Mouse (Mus musculus): ENCODE data around the gene Apbb1ip.

Apbb1ip gene

DNA sequence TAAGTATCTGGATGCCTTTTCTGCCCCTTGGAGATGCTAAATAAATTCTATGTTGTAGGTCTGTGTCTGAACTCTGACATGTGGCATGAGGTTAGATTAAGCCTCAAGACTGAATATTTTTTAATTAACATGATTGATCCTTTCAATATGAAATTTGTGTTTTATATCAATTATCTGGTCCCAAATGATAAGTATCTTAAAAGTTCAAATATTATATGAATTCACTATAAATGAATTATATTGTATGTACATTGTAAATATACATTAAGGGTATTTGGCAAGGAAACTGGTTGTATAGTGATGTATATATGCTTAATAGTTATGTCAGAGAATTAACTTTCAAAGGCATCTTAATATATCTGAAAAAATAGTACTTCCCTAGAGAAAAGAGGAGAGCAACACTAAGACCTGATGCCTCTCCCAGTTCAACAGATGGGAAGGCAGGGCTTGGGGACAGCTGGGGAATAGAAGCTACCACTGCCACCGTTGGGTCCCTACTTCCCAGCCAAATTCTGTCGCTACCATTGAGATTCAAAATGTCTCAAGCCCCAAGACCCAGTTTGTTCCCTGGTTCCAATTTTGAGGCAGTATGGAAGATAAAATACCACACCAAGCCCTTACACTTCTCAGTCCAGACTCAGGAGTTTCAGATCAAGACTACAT lies 2.8 kb downstream of the Apbb1ip start:
- no peak for DNase-seq

DNA sequence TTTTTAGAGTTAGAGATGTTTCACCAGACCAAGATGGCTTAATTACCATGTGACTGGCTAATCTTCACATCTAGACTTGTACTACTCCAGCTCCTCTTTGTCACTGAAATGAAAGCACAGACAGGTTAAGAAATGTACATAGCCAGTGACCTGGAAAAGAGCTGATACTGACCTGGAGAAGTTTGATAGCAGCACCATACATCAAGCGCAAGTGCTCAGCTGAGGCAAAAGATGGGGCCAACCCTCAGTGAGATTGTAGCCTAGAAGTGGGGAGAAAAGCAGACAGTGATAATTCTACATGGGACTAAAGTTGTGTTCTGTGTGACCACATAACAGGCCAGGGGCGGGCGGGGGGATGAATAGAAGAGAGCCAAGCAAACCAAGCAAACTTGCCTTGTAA lies 3.9 kb downstream of the Apbb1ip start:
- DNase-seq = no peak

DNA sequence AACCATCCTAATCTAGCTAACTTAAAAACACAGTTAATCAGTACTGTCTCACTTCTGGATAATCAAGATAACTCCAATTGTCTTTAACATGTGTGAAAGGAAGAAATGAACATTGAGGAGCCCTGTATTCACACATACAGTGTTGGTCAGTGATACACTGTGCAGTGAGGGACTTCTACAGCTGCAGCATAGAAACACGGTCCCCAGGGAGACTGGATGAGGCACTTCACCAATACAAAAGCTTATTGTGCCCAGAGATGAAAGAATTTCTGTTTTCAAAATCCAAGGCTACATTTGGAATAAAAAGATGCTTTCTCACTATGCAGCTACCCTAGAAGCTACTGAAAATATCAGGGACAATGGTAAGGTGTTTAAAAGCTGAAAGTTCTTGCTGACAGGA lies 7.0 kb downstream of the Apbb1ip start:
- no peak for DNase-seq

DNA sequence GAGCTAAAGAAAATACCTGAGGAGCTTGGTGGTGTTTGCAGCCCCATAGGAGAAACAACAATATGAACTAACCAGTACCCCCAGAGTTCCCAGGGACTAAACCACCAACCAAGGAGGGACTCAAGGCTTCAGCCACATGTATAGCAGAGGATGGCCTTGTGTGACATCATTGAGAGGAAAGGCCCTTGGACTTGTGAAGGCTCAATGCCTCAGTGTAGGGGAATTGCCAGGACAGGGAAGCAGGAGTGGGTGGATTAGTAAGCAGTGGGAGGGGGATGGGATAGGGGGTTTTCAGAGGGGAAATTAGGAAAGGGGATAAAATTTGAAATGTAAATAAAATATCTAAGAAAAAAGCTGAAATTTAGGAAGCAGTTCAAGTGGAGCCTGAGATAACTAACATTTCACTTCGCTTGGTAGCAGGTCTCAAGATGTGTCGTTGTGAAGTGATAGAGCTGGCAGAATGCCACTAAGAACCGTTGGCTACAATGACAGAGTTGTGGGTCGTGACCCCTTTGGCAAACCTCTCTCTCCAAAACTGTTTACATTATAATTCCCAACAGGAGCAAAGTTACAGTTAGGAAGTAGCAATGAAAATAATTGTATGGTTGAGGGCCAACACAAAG lies 7.6 kb downstream of the Apbb1ip start:
- DNase-seq = no peak

DNA sequence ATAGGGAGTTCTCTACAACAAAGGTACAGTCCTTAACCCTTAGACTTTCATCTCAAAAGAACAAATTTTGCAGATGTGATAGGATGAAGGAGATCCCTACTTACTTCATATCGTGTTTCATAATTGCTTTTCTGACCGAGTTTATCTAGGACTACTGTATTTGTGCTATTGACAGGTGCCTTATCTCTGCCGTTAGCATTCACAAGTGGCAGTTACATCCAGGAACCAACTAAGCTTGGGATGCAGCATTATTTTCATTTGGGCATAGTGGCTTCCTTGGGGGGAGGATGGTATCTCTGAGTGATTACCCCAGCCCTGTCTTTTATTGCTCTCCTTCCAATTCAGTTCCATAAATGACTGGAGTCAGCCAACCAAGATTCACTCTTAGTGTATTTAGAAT lies 8.2 kb downstream of the Apbb1ip start:
- DNase-seq = no peak

DNA sequence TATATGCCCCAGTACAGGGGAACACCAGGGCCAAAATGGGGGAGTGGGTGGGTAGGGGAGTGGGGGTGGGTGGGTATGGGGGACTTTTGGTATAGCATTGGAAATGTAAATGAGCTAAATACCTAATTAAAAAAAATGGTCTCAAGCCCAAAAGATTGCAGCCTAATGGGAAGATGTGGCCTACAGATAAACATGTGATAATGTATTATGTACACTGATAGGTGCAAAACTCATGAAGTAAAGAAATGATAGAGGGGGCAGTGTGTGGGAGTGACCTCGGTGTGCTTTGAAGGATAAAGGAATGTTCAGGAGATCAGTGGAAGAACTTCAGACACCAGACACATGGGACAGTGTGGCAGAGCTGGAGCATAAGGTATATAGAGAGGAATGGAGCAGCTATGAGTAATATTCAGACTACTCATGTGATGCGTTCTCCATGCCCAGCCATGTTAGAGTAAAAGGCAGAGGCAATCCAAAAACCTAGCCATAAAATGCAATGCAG lies 9.3 kb downstream of the Apbb1ip start:
- no peak for DNase-seq

DNA sequence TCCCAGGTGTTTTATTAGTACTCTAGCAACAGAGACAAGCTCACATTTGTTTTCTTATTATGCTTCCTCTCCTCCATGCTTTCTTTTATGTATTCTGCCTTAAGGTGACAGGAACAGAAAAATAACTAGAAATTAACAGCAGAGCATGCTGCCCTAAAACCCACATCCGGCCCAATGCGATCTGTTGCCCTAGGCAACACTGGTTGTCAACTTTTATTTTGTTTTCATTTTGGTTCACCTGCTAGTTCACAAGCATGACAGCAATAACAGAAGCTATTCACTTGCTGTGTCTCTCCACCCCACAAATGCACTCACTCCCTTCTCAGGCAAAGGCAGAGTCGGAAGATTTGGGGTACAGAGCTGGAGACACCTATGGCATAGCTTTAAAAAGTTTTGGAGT lies 10.3 kb downstream of the Apbb1ip start:
- DNase-seq = no peak

DNA sequence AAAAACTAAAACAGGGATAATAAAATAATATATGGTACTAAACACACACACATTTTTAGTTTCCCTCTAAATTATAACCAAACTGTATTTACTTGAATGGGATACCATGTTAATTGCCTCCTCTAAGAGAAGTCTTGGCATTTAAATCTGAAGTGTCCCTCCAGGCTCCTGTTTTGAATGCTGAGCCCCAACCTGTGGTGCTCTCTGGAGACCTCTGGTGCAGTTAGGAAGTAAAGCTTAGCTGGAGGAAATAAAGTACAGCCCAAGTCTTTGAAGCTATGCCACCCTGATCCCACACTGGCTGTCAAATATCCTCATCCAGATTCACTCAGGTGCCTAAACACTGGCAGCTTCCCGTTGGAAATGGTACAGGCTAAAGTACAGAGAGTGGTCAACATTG lies 10.9 kb downstream of the Apbb1ip start:
- DNase-seq = no peak

DNA sequence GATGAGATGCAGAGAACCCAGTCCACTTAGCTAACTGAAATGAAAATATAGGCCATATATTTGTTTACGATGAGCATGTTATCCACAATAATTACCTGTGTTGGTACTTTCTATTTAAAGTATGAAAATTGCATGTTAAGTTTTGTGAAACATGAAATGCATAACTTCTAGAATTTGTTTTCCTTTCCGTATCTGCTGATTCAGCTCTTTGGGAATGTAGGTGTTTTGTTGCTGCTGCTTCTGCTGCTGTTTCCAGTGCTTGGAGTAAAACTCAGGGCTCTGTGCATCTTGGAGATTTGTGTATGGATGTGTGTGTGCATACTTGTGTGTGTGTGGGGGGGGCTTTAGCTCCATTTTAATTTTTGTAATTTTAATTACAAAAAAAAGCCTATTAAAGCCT lies 14.8 kb downstream of the Apbb1ip start:
- no peak for DNase-seq

DNA sequence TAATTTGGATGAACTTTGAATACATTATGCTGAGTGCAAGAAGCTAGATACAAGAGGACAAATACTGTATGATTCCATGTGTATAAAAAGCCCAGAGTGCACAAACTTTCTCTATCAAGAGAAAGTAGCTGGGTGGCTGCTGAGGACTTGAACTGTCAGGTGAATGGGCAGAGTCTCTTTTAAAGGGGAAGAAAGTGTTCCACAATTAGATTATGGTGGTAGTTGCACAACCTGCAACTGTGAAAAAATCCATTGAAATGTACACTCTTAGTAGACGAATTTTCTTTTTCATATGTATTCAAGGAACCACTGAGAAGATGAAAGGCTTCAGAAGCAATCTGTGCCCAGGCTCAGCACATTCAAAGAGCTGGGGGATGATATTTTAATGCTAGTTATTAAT lies 15.7 kb downstream of the Apbb1ip start:
- no peak for DNase-seq

DNA sequence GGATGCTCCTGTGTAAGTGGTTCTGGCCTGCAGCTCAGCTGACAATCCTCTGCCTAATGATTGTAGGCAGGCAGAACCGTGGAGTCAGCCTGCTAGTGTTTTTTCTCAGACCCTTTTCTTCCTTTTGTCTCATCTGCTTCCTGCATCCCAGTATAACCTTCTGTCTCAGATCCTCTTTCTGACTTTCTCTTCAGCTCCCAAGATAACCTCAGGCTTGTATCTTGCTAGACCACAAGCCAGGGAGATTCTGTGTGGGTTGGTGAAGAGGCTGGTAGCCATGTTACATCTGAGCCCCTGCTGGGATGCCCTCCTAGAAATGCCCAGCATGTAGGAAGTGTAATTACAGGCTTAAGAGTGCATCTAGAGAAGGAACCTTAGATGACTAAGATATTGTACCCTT lies 16.5 kb downstream of the Apbb1ip start:
- no peak for DNase-seq

DNA sequence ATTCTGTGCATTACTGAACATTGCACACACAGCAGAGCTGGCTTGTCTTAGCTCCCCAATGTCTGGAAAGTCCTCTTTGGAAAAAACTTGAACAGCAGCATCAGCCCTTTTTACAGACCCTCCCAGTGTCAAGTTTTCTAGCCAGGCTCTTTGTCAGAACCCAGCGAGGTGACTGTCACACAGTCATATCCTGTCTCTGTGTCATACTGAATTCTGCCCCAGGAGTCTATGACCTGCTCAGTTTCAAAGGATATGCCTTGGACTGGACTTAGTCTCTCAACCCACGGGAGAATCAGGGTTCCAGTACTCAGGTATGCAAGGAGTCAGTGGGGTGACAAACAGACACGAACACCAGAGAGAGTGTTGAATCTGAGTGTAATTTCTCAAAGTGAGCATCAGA lies 21.2 kb downstream of the Apbb1ip start:
- DNase-seq = no peak

DNA sequence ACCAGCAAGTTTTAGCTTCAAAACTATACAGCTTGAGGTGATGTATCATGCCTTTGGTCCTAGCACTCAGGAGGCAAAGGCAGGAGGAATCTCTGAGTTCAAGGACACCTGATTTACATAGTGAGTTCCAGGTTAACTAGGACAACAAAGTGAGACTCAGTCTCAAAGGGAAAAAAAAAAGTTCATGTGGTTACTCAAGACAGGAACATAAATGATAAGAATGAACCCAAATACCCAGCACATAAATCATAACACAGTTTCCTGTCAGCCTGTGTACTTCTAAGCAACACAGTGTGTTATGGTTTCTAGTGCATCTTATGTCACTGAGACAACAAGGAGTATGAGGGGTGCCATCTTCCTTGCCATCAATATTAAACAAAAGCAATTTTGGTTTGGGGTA lies 22.6 kb downstream of the Apbb1ip start:
- no peak for DNase-seq

DNA sequence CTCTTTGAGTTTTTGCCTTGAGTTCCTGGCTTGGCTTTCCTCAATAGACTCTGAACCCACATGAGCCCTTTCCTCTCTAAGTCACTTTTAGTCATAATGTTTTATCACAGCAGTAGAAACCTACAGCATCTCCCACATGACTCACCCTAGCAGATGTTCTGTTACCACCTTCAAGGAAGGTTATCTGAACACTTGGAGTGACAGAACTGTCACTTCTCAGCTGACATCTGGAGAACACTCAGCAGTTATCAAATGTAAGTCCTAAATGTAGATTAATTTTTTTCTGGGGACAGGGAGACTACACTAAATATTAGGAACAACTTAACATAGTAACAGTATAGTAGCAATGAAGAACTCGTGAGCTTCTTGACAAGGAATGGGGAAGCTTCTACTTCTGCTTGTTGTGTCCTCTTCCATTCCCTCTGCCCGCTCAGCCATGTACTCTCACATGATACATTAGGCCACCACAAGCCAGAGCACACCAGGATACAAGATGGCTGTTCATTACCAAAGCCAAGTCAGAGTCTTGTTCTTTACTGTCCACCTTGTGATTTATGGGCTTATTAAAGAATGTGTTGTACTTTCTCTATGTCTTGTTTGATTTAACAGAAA lies 25.6 kb downstream of the Apbb1ip start:
- no peak for DNase-seq

DNA sequence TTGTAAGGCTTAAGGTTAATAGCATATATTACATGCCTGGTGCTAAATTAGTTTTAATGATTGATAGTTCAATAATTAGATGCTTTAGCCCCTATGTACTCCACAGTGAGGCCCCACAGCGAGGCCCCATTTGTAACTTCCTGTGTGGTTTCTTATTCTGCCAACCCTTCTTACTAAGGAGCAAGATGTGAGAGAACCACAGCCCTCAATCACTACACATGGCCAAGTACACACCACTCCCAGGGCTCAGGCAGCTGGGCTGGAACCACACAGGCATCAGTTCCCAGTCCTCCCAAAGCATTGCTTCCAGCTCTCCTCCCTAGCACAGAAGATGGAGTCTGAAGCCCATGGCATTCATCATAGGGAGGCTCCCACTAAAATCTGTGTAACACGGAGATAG lies 31.7 kb downstream of the Apbb1ip start:
- no peak for DNase-seq

DNA sequence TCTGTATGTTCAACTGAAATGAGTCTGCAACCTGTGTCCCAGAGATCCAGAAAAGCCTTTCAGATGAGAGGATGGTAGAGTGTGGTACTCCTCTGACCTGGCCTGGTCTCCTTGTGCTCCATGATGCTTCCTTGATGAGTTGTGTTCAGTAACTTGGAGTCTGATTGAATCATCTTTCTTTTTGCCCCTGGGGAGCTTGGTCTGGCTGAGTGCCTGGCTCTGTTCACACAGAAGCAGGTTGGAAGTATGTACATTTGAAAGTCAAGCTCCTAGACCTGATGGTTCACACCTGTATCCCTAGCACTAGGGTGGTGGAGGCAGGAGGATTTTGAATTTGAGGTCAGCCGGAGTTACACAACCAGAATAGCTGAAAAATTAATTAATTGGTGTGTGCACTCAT lies 32.7 kb downstream of the Apbb1ip start:
- no peak for DNase-seq

DNA sequence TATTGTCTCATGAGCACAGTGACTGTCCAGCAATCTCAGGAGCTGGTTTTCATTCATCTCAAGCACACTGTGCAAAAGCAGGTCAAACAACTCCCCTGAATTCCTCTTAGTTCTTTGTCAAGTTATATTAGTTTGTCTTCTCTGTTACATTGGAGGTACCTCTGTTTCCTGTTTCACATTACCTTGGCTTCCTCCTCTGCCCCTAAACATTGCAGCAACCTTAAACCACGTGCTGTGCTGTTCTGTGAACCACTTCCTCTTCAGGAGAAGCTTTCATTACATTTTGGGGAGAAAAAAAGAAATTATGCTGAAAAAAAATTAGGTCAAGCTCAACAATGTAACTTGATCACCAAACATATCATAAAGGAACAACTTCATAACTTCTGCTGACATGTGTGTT lies 33.4 kb downstream of the Apbb1ip start:
- no peak for DNase-seq

DNA sequence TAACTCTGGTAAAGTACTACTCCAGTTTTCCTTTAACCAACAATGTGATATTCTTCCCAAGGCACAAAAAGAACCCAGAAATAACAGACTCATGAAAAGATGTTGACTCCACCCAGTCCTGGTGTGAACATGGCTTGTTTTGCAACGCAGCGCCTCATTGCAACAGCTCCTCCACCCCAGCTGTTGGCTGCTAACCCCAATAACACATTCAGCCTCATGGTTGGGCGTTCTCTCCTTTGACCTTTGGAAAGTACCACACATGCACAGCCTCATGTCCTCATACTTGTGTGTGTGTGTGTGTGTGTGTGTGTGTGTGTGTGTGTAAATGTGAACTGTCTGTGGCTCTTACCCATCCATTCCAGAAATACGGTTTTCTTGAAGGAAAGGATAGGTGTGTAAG lies 37.0 kb downstream of the Apbb1ip start:
- DNase-seq = no peak

DNA sequence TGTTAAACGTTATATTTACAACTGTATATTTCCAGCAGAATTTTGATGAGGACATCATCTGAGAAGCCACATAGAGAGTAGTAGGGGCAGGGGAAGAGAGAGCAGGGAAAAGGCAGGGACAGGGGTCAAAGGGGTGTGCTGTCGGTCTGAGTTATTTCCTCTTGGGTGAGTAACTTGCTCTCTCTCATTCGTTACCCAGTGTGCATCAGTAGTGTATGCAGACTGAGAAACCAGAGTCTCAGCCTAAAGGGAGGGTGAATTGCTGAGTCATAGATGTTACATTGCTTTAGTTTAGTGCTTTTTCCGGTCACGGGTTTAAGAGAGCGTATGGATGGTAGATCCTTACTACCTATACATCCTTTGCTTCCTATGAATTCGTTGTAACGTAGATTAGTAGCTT lies 37.6 kb downstream of the Apbb1ip start:
- DNase-seq = no peak

DNA sequence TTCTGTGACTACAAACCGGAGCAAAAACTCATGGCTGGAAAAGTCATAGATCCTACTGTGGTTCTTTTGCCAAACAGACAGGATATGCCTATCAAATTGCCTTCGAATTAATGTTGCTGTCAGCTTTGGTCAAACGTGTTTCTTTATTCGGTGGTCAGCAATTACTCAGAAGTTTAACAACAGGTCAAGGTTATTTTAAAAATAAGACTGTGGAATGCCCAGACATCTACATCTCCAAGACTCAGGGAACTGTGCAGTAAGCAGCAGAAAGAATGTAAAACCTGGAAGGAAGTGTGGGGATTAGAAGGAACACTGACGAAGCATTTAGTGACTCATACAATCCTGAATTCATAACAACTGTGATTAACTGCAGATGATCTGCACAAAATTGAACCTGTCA lies 40.0 kb downstream of the Apbb1ip start:
- no peak for DNase-seq

DNA sequence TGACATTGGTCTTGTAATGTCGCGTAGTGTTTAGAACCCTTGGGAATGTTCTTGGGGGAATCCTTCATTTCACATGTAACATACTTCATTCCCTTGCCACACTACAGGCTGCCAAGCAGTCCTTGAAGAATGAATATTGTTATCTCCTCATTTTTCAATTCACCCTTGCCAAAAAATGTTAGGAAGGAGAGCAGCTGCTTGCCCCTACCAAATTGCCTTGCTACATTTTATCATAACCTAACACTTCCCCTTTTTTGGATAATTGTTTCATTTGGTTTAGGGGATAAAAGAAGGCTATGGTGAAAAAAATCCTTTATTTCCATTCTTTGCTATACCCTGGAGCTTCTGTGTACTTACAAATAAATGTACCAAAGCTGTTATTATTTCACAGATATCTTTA lies 41.8 kb downstream of the Apbb1ip start:
- DNase-seq = no peak

DNA sequence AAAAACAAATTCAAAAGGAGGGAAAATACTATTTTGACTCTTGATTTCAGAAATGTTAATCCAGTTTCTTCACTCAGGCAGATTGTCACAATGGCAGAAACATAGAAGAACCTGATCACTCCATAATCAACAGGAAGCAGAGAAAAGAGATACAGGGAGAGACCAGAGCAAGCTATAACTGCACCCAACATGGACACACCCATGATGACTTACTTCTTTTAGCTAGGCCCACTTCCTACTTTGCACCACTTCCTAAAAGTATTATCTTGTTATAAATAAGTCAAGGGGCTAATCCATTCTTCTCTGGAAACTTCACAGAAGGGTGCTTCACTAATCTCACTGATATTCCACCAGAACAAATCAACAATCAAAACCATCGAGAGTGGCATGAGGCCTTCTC lies 42.3 kb downstream of the Apbb1ip start:
- DNase-seq = no peak

DNA sequence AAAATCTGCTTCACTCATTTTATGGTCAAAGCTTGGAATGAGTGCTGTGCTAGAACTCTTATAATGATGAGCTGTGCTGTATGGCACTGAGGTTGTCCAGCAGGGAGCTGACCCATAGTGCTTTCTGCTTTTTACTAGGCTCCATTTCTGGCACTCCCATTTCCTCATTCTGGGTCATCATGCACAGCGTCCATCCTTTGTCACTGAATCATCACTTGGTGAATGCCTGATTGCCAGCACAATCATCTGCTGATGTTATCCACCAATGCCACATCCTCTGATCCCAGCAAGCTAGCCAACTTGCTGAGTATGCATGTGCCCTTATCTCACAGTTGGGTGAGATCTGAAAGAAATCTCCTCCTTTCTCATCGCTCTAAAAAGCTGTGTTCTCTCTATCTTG lies 48.4 kb downstream of the Apbb1ip start:
- no peak for DNase-seq

DNA sequence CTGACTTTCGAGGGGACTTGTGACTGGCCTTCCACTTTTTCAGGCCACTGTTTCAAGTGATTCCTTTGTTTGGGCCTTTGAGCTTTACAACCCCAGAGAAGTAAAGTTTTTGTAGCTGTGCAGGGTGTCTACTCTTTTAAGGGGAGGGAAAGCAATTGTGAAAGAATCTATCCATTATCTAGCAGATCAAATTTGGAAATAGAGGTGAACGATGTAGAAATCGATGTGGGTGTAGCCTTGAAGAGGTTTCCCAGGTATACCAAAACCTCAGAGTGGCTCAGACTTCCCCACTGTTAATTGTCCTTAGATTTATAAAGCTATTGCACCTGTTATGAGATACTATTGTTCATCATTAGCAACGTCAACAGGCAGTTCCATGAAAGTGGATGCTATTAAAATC lies 71.6 kb downstream of the Apbb1ip start:
- no peak for DNase-seq

DNA sequence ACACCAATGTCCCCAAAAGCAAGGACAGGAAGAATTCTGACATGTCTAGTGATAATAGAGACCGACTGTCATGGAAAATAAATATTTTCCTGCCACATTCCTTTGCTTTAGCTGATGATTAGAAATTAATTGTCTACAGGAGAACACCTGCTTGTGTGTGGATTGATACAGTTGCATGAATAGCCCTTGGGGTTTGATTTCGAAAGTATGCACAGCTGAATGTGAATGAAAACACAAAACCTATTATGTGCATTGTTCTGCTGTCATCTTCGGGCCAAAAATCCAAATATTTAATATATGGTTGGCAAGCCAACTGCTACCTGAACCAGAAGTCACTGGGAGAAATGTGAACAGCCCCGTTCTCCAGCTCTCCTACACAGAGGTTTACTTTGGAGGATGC lies 78.0 kb downstream of the Apbb1ip start:
- DNase-seq = no peak

All from embryo, embryonic 11 days (tissue).